ENCODE assay signal across 9 mouse cellular contexts in genomic region chr3:96237335-96237903, GRCm38 (mm10). TPM values are rescaled to one million over a fixed set of nuclear protein-coding genes. Genes with fewer than 3 reads are reported as not detected.
DNase-seq lines count a peak whose midpoint lies in the region; ATAC-seq and TF ChIP-seq lines count a peak whose summit lies in the region.
"Had no signal": no experiment of that assay in that cellular context is flagged by ENCODE, and none has a peak within 500 bp of the region (broad histone marks: within the 10 kb centered on the region; RNA-seq: fewer than 3 reads in every experiment).

No protein-coding gene starts in this region.

- peak overlapping the region; percentile 70 for H3K4me2 ChIP-seq in kidney, embryonic 16.5 days (replicated peaks; ENCODE audit: low read depth, low read length)
- peak overlapping the region; percentile 70 for H3K4me2 ChIP-seq in intestine, postnatal 0 days (replicated peaks; ENCODE audit: low read depth)
- peak overlapping the region; percentile 48 for H3K4me2 ChIP-seq in neural tube, embryonic 15.5 days

- H3K9me3 ChIP-seq in kidney, embryonic 16.5 days (ENCODE audit: low read length) = no peaks in the 10 kb centered on the region
- no peaks in the 10 kb centered on the region for H3K9me3 ChIP-seq in intestine, postnatal 0 days (ENCODE audit: control insufficient read depth)
- no peaks in the 10 kb centered on the region for H3K9me3 ChIP-seq in neural tube, embryonic 15.5 days (replicated peaks)

- WGBS in kidney, embryonic 16.5 days = 16% methylated on average over 7 of the region's 7 CpGs
- 13% methylated on average over 7 of the region's 7 CpGs for WGBS in intestine, postnatal 0 days
- WGBS in neural tube, embryonic 15.5 days = 25% methylated on average over 7 of the region's 7 CpGs

- peak overlapping the region; percentile 63 for H3K4me3 ChIP-seq in kidney, embryonic 16.5 days (ENCODE audit: low read length)
- H3K4me3 ChIP-seq in intestine, postnatal 0 days (ENCODE audit: low read depth, low read length) = peak overlapping the region; percentile 41
- H3K4me3 ChIP-seq in neural tube, embryonic 15.5 days (replicated peaks) = peak overlapping the region; percentile 29

- DNase-seq in kidney, adult 9 months = no peak
- peak; percentile 51 for DNase-seq in embryo, embryonic 11 days
- no peak for DNase-seq in frontal cortex, postnatal 36 days (ENCODE audit: low spot score in 2 of 2)
- no peak for DNase-seq in layer of hippocampus, adult 18-20 months (ENCODE audit: low spot score in 2 of 2)
- DNase-seq in layer of hippocampus, adult 9-11 months = no peak

- H3K27ac ChIP-seq in kidney, embryonic 16.5 days (ENCODE audit: low read length) = peak overlapping the region; percentile 87
- H3K27ac ChIP-seq in intestine, postnatal 0 days (ENCODE audit: low read depth, low read length) = peak overlapping the region; percentile 54; the same call in 1 of the 2 replicates
- H3K27ac ChIP-seq in neural tube, embryonic 15.5 days (replicated peaks) = no peak overlapping the region

- no peaks in the 10 kb centered on the region for H3K36me3 ChIP-seq in kidney, embryonic 16.5 days (ENCODE audit: insufficient read depth, low read length)
- no peaks in the 10 kb centered on the region for H3K36me3 ChIP-seq in intestine, postnatal 0 days (ENCODE audit: control insufficient read depth, insufficient read depth)
- H3K36me3 ChIP-seq in neural tube, embryonic 15.5 days = no peaks in the 10 kb centered on the region

- H3K9ac ChIP-seq in kidney, embryonic 16.5 days (replicated peaks; ENCODE audit: low read length) = peak overlapping the region; percentile 82
- H3K9ac ChIP-seq in intestine, postnatal 0 days (ENCODE audit: low read depth, low read length) = peak overlapping the region; percentile 54; the same call in 1 of the 2 replicates
- H3K9ac ChIP-seq in neural tube, embryonic 15.5 days (replicated peaks) = no peak overlapping the region

- ATAC-seq in kidney, embryonic 16.5 days (ENCODE audit: low FRiP score, low TSS enrichment) = no peak
- ATAC-seq in intestine, postnatal 0 days = no peak
- ATAC-seq in neural tube, embryonic 15.5 days (ENCODE audit: low FRiP score) = no peak

- no peak for TF ChIP-seq CTCF in intestine, postnatal 0 days (IDR thresholded peaks at IDR 0.05; ENCODE audit: low read depth)

- no peaks in the 10 kb centered on the region for H3K27me3 ChIP-seq in kidney, embryonic 16.5 days (ENCODE audit: insufficient read depth, low read length)
- no peaks in the 10 kb centered on the region for H3K27me3 ChIP-seq in intestine, postnatal 0 days (replicated peaks; ENCODE audit: control insufficient read depth, insufficient read depth, low read length)
- no peaks in the 10 kb centered on the region for H3K27me3 ChIP-seq in neural tube, embryonic 15.5 days (replicated peaks)

- peaks cover 23% of the 10 kb centered on the region for H3K4me1 ChIP-seq in kidney, embryonic 16.5 days (ENCODE audit: insufficient read depth, low read length)
- H3K4me1 ChIP-seq in intestine, postnatal 0 days (replicated peaks; ENCODE audit: control insufficient read depth, insufficient read depth, low read length) = peaks cover 9% of the 10 kb centered on the region
- H3K4me1 ChIP-seq in neural tube, embryonic 15.5 days = peaks cover 13% of the 10 kb centered on the region

RNA-seq across cellular contexts. Expression of gene Hist2h3c2, which starts 1.5 kb away (rescaled TPM):
- 3.1 and 3.7 TPM in 2 replicates for polyA plus RNA-seq in kidney, embryonic 16.5 days (2015; fragmentation: Nextera tagmentation; extraction: Ambion mirVana)
- 1.1 and 1.5 TPM in 2 replicates for polyA plus RNA-seq in intestine, postnatal 0 days (2015; fragmentation: Nextera tagmentation; extraction: Ambion mirVana)
- polyA plus RNA-seq in neural tube, embryonic 15.5 days (2015; fragmentation: Nextera tagmentation; extraction: Ambion mirVana) = 1.3 and 2.5 TPM in 2 replicates
- 10 to 100 TPM in 1 of 2 experiments, 1 to 10 TPM in 1; 7.7 to 11.1 TPM for total RNA-seq in layer of hippocampus, adult 18-20 months (2021)

RNA-seq across cellular contexts. Expression of gene Hist2h2aa2, which starts 2.7 kb away (rescaled TPM):
- polyA plus RNA-seq in kidney, embryonic 16.5 days (2015; fragmentation: Nextera tagmentation; extraction: Ambion mirVana) = 46.3 and 49.3 TPM in 2 replicates
- polyA plus RNA-seq in intestine, postnatal 0 days (2015; fragmentation: Nextera tagmentation; extraction: Ambion mirVana) = 87.4 and 108 TPM in 2 replicates
- 32.3 and 35.5 TPM in 2 replicates for polyA plus RNA-seq in neural tube, embryonic 15.5 days (2015; fragmentation: Nextera tagmentation; extraction: Ambion mirVana)
- total RNA-seq in layer of hippocampus, adult 18-20 months (2021) = 100 to 1,000 TPM; 207 to 216 TPM

RNA-seq across cellular contexts. Expression of gene Hist2h2aa1, which starts 7.9 kb away (rescaled TPM):
- 12.9 and 14.2 TPM in 2 replicates for polyA plus RNA-seq in kidney, embryonic 16.5 days (2015; fragmentation: Nextera tagmentation; extraction: Ambion mirVana)
- 30.6 and 55.7 TPM in 2 replicates for polyA plus RNA-seq in intestine, postnatal 0 days (2015; fragmentation: Nextera tagmentation; extraction: Ambion mirVana)
- polyA plus RNA-seq in neural tube, embryonic 15.5 days (2015; fragmentation: Nextera tagmentation; extraction: Ambion mirVana) = 9.8 and 14.3 TPM in 2 replicates
- total RNA-seq in layer of hippocampus, adult 18-20 months (2021) = 10 to 100 TPM in 1 of 2 experiments, 1 to 10 TPM in 1; 8.7 to 12.8 TPM

RNA-seq across cellular contexts. Expression of gene Hist2h3c1, which starts 9.1 kb away (rescaled TPM):
- 0.24 and 1.1 TPM in 2 replicates for polyA plus RNA-seq in kidney, embryonic 16.5 days (2015; fragmentation: Nextera tagmentation; extraction: Ambion mirVana)
- polyA plus RNA-seq in intestine, postnatal 0 days (2015; fragmentation: Nextera tagmentation; extraction: Ambion mirVana) = 0.42 and 1.1 TPM in 2 replicates
- polyA plus RNA-seq in neural tube, embryonic 15.5 days (2015; fragmentation: Nextera tagmentation; extraction: Ambion mirVana) = 0.14 and 0.65 TPM in 2 replicates
- not detected for total RNA-seq in layer of hippocampus, adult 18-20 months (2021)
- polyA plus RNA-seq: spleen, adult 2 months had no signal

RNA-seq across cellular contexts. Expression of gene Hist2h2be, which starts 16.5 kb away (rescaled TPM):
- 11.1 and 16.9 TPM in 2 replicates for polyA plus RNA-seq in kidney, embryonic 16.5 days (2015; fragmentation: Nextera tagmentation; extraction: Ambion mirVana)
- 1.5 and 2.2 TPM in 2 replicates for polyA plus RNA-seq in intestine, postnatal 0 days (2015; fragmentation: Nextera tagmentation; extraction: Ambion mirVana)
- polyA plus RNA-seq in neural tube, embryonic 15.5 days (2015; fragmentation: Nextera tagmentation; extraction: Ambion mirVana) = 4.0 and 4.6 TPM in 2 replicates
- total RNA-seq in layer of hippocampus, adult 18-20 months (2021) = 1 to 10 TPM; 8.3 to 9.0 TPM
